Mouse (Mus musculus): ENCODE measurements at regions not wholly inside any gene's neighbourhood (a gene's known extent, or its start where the extent isn't known, plus 50 kb on each side); places are given as distances from the start of the nearest gene placed in this dataset.

- no peak for DNase-seq
- intact Hi-C loops (cut with DNase I), result no loop called here
These were observed 375.7 kb upstream of the Smim15 start for GRCm38 (mm10) chr13:107668509-107668908.

- DNase-seq, result no peak
- intact Hi-C loops (cut with DNase I), result no loop called here
These were observed 378.5 kb upstream of the Smim15 start for GRCm38 (mm10) chr13:107665775-107666174.

GRCm38 (mm10) chr13:107664197-107664596, 380.0 kb upstream of the Smim15 start:
- intact Hi-C loops (cut with DNase I), result no loop called here
- DNase-seq, result no peak

GRCm38 (mm10) chr13:107663745-107664144, 380.5 kb upstream of the Smim15 start:
- intact Hi-C loops (cut with DNase I), result no loop called here
- DNase-seq, result no peak

GRCm38 (mm10) chr13:107661414-107661813, 382.8 kb upstream of the Smim15 start:
- intact Hi-C loops (cut with DNase I), result no loop called here
- DNase-seq, result no peak

GRCm38 (mm10) chr13:107645865-107646645, 398.2 kb upstream of the Smim15 start:
- intact Hi-C loops (cut with DNase I), result no loop called here
- DNase-seq, result peak; percentile 12 to 25

- no peak for DNase-seq
- intact Hi-C loops (cut with DNase I), result no loop called here
These were observed 399.0 kb upstream of the Smim15 start for GRCm38 (mm10) chr13:107645121-107645864.

- no peak for DNase-seq
- intact Hi-C loops (cut with DNase I), result no loop called here
These were observed 399.5 kb upstream of the Smim15 start for GRCm38 (mm10) chr13:107644705-107645104.

- intact Hi-C loops (cut with DNase I), result no loop called here
- peak; percentile 14 to 26 for DNase-seq
These were observed 402.2 kb upstream of the Smim15 start for GRCm38 (mm10) chr13:107641926-107642657.

GRCm38 (mm10) chr13:107639620-107640019, 404.6 kb upstream of the Smim15 start:
- intact Hi-C loops (cut with DNase I), result no loop called here
- no peak for DNase-seq

GRCm38 (mm10) chr13:107637269-107637668, 407.0 kb upstream of the Smim15 start:
- DNase-seq, result no peak
- intact Hi-C loops (cut with DNase I), result no loop called here

GRCm38 (mm10) chr13:107635114-107635513, 409.1 kb upstream of the Smim15 start:
- DNase-seq, result no peak
- intact Hi-C loops (cut with DNase I), result no loop called here

- DNase-seq, result no peak
- intact Hi-C loops (cut with DNase I), result no loop called here
These were observed 417.2 kb upstream of the Smim15 start for GRCm38 (mm10) chr13:107627073-107627472.

- intact Hi-C loops (cut with DNase I), result no loop called here
- no peak for DNase-seq
These were observed 417.6 kb upstream of the Smim15 start for GRCm38 (mm10) chr13:107626670-107627069.

GRCm38 (mm10) chr13:107621337-107621736, 422.9 kb upstream of the Smim15 start:
- intact Hi-C loops (cut with DNase I), result no loop called here
- DNase-seq, result no peak

GRCm38 (mm10) chr13:107620887-107621286, 423.4 kb upstream of the Smim15 start:
- DNase-seq, result no peak
- intact Hi-C loops (cut with DNase I), result no loop called here

GRCm38 (mm10) chr13:107620210-107620609, 424.0 kb upstream of the Smim15 start:
- DNase-seq, result no peak
- intact Hi-C loops (cut with DNase I), result no loop called here

GRCm38 (mm10) chr13:107619430-107619927, 424.8 kb upstream of the Smim15 start:
- intact Hi-C loops (cut with DNase I), result no loop called here
- no peak for DNase-seq

- DNase-seq, result no peak
- intact Hi-C loops (cut with DNase I), result no loop called here
These were observed 425.3 kb upstream of the Smim15 start for GRCm38 (mm10) chr13:107618796-107619429.

- intact Hi-C loops (cut with DNase I), result no loop called here
These were observed 425.9 kb upstream of the Smim15 start for GRCm38 (mm10) chr13:107618369-107618771.

GRCm38 (mm10) chr13:107617582-107617981, 426.7 kb upstream of the Smim15 start:
- no peak for DNase-seq
- intact Hi-C loops (cut with DNase I), result no loop called here

More at GRCm38 (mm10) chr13:107618369-107618771, 425.9 kb upstream of the Smim15 start:
- no peak for DNase-seq
